Mouse (Mus musculus): ENCODE data around the gene Vav2. TPM values are rescaled to one million over a fixed set of nuclear protein-coding genes. Genes with fewer than 3 reads are reported as not detected.

Vav2 gene
- total RNA-seq, 2 experiments from 2014 or later: 6.3 to 7.2 TPM

- peak; percentile 77 for ATAC-seq (replicated peaks; ENCODE audit: poor library complexity, severe bottlenecking)
Measured at GRCm38 (mm10) chr2:27289019-27289418, 137.8 kb downstream of the Vav2 start.

GRCm38 (mm10) chr2:27286971-27287710 lies 139.7 kb downstream of the Vav2 start:
- no peak for ATAC-seq (replicated peaks; ENCODE audit: poor library complexity, severe bottlenecking)

GRCm38 (mm10) chr2:27284441-27284840 lies 142.4 kb downstream of the Vav2 start:
- no peak for ATAC-seq (replicated peaks; ENCODE audit: poor library complexity, severe bottlenecking)

- ATAC-seq (replicated peaks; ENCODE audit: poor library complexity, severe bottlenecking): no peak
Measured at GRCm38 (mm10) chr2:27281771-27282170, 145.1 kb downstream of the Vav2 start.

GRCm38 (mm10) chr2:27280920-27281611 lies 145.8 kb downstream of the Vav2 start:
- ATAC-seq (replicated peaks; ENCODE audit: poor library complexity, severe bottlenecking): peak; percentile 55

- no peak for ATAC-seq (replicated peaks; ENCODE audit: poor library complexity, severe bottlenecking)
Measured at GRCm38 (mm10) chr2:27278859-27279258, 148.0 kb downstream of the Vav2 start.

GRCm38 (mm10) chr2:27268325-27268724 lies 158.5 kb downstream of the Vav2 start:
- no peak for ATAC-seq (replicated peaks; ENCODE audit: poor library complexity, severe bottlenecking)

GRCm38 (mm10) chr2:27265819-27266218 lies 161.0 kb downstream of the Vav2 start:
- peak; percentile 60 for ATAC-seq (replicated peaks; ENCODE audit: poor library complexity, severe bottlenecking)

GRCm38 (mm10) chr2:27262984-27263383 lies 163.8 kb downstream of the Vav2 start:
- no peak for ATAC-seq (replicated peaks; ENCODE audit: poor library complexity, severe bottlenecking)

GRCm38 (mm10) chr2:27251434-27251833 lies 175.4 kb downstream of the Vav2 start:
- no peak for ATAC-seq (replicated peaks; ENCODE audit: poor library complexity, severe bottlenecking)

- ATAC-seq (replicated peaks; ENCODE audit: poor library complexity, severe bottlenecking): no peak
Measured at GRCm38 (mm10) chr2:27248211-27248610, 178.6 kb downstream of the Vav2 start, which contains the start of gene Sardh. Gene Sardh, minus strand, starts transcription at chr2:27248337.

- ATAC-seq (replicated peaks; ENCODE audit: poor library complexity, severe bottlenecking): no peak
Measured at GRCm38 (mm10) chr2:27247487-27247863, 179.4 kb downstream of the Vav2 start.

- ATAC-seq (replicated peaks; ENCODE audit: poor library complexity, severe bottlenecking): no peak
Measured at GRCm38 (mm10) chr2:27246712-27247486, 179.9 kb downstream of the Vav2 start.

- no peak for ATAC-seq (replicated peaks; ENCODE audit: poor library complexity, severe bottlenecking)
Measured at GRCm38 (mm10) chr2:27245947-27246346, 180.9 kb downstream of the Vav2 start.

- peak; percentile 57 for ATAC-seq (replicated peaks; ENCODE audit: poor library complexity, severe bottlenecking)
Measured at GRCm38 (mm10) chr2:27237342-27237741, 189.5 kb downstream of the Vav2 start.

GRCm38 (mm10) chr2:27235729-27236128 lies 191.1 kb downstream of the Vav2 start:
- peak; percentile 35; the same call in 1 of the 2 replicates for ATAC-seq (replicated peaks; ENCODE audit: poor library complexity, severe bottlenecking)

- peak; percentile 88 for ATAC-seq (replicated peaks; ENCODE audit: poor library complexity, severe bottlenecking)
Measured at GRCm38 (mm10) chr2:27232376-27232775, 194.5 kb downstream of the Vav2 start.

GRCm38 (mm10) chr2:27229481-27230105 lies 197.2 kb downstream of the Vav2 start:
- ATAC-seq (replicated peaks; ENCODE audit: poor library complexity, severe bottlenecking): no peak

- ATAC-seq (replicated peaks; ENCODE audit: poor library complexity, severe bottlenecking): no peak
Measured at GRCm38 (mm10) chr2:27228809-27229480, 197.9 kb downstream of the Vav2 start.

- no peak for ATAC-seq (replicated peaks; ENCODE audit: poor library complexity, severe bottlenecking)
Measured at GRCm38 (mm10) chr2:27226572-27226971, 200.3 kb downstream of the Vav2 start.

Measured in granulocyte monocyte progenitor cell, adult 5-6 weeks (primary cell).